Mouse (Mus musculus) heart, embryonic 11.5 days (tissue): ENCODE measurements around the gene Dennd4b. TPM values are rescaled to one million over a fixed set of nuclear protein-coding genes. Genes with fewer than 3 reads are reported as not detected.

Experiments
- ATAC-seq: fragments of 200-750 bp; cut with Nextera tagmentation; replicated peaks from 2 replicates; pipeline ENCODE4 v1.8.0; 2017; ENCODE audit warnings: moderate library complexity; ENCODE audit not compliant: insufficient number of reproducible peaks, low FRiP score, low TSS enrichment
- H3K27ac ChIP-seq: fragments of 300-500 bp; sonication (generic); 2 replicates; pipeline ENCODE4 v1.5.1; 2014; ENCODE audit warnings: mild to moderate bottlenecking, low read depth, low read length
- H3K27me3 ChIP-seq: fragments of 300-500 bp; sonication (generic); 2 replicates; pipeline ENCODE4 v1.6.1; 2014; ENCODE audit warnings: mild to moderate bottlenecking, low read length, mixed read lengths; ENCODE audit not compliant: control insufficient read depth, insufficient read depth
- H3K36me3 ChIP-seq: fragments of 300-500 bp; sonication (generic); 2 replicates; pipeline ENCODE4 v1.6.1; 2014; ENCODE audit warnings: mild to moderate bottlenecking, low read length, moderate library complexity, mixed read lengths; ENCODE audit not compliant: control insufficient read depth, insufficient read depth
- H3K4me1 ChIP-seq: fragments of 300-500 bp; sonication (generic); 2 replicates; pipeline ENCODE4 v1.6.1; 2014; ENCODE audit warnings: low read length; ENCODE audit not compliant: control insufficient read depth, insufficient read depth
- H3K4me2 ChIP-seq: fragments of 300-500 bp; sonication (generic); 2 replicates; pipeline ENCODE4 v1.6.1; 2014; ENCODE audit warnings: mild to moderate bottlenecking, moderate library complexity
- H3K4me3 ChIP-seq: fragments of 300-500 bp; sonication (generic); 2 replicates; pipeline ENCODE4 v1.5.1; 2014; ENCODE audit warnings: low read depth, low read length
- H3K9ac ChIP-seq: fragments of 300-500 bp; sonication (generic); 2 replicates; pipeline ENCODE4 v1.6.1; 2014; ENCODE audit warnings: mild to moderate bottlenecking, low read depth, low read length, moderate library complexity
- H3K9me3 ChIP-seq: fragments of 300-500 bp; sonication (generic); replicated peaks from 2 replicates; pipeline ENCODE4 v1.6.1; 2016; ENCODE audit warnings: low read length; ENCODE audit not compliant: control insufficient read depth
- WGBS: fragments of 180-500 bp; shearing (Covaris S2); extraction: QIAGEN DNeasy Blood & Tissue Kit; methylation state at CpG from one replicate; pipeline ENCODE4 v1.1.7; 2014; ENCODE audit not compliant: insufficient replicate concordance; 5-methylcytosine and 5-hydroxymethylcytosine counted together
- polyA plus RNA-seq: library from polyadenylated mRNA; unstranded; fragments of >200 nt; fragmentation: Nextera tagmentation; extraction: Ambion mirVana; gene quantifications from 2 replicates; pipeline ENCODE4 v1.2.1, GENCODE M21; 2014

The Dennd4b gene
- 4.1 and 4.4 TPM in 2 replicates for polyA plus RNA-seq

DNA sequence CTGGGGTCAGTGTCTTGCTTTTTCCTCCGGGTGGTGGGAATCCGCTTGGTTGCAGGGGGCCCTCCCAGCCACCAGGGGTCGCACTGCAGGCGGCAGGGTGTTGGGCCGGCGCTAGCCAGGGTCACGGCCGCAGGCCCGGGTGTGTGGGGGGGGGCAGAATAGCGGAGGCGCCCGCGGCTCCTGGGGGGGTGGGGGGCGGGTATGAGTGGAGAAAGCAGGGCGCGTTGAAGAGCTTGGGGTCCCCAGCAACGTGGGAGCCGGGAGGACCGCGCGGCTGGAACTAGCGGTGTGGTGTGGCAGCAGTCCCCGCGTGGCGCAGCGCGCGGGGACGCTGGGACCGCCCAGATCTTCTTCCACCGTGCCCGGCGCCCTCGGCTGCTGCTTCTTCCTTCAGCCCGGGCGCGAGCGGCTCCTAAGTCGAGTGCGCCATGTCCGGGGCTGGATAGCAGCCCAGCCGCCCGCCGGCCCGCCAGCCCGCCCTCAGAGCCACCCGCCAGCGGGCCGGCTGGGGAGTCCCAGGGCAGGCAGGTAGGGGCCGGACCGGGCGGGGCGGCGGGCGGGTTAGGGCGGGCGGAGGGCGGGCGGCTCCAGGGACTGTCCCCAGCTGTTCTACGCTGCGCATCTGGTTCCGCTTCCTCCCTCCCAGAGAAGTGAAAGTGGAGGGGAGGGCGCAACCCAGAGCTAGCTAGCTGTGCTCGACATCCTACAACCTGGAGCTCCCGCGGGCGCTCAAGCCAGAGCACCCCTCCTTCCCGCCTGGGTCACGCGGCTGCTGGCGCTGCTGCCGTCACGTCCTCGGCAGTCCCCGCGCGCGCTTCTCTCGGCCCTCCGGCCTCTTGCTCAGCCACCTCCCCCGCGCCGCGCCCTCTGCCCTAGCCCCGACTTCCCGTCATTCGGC, at the start of gene Dennd4b:
Dennd4b (plus strand) TSS at position 152 of the 898 bp plus-strand sequence.
- WGBS: under 1% methylated on average over 80 of the region's 87 CpGs
- Histone ChIP-seq H3K27me3 (no peaks in the 10 kb centered on the region), H3K4me1 (peaks cover 9% of the 10 kb centered on the region; the same call in 1 of the 2 replicates), H3K27ac (peak within 1 kb of the TSS; percentile 98), H3K4me2 (peak within 1 kb of the TSS; percentile 80), H3K9ac (peak within 1 kb of the TSS; percentile 92), H3K4me3 (peak within 1 kb of the TSS; percentile 80), H3K9me3 (no peaks in the 10 kb centered on the region), H3K36me3 (peaks cover 23% of the 10 kb centered on the region)
- ATAC-seq: peak; percentile 88

DNA sequence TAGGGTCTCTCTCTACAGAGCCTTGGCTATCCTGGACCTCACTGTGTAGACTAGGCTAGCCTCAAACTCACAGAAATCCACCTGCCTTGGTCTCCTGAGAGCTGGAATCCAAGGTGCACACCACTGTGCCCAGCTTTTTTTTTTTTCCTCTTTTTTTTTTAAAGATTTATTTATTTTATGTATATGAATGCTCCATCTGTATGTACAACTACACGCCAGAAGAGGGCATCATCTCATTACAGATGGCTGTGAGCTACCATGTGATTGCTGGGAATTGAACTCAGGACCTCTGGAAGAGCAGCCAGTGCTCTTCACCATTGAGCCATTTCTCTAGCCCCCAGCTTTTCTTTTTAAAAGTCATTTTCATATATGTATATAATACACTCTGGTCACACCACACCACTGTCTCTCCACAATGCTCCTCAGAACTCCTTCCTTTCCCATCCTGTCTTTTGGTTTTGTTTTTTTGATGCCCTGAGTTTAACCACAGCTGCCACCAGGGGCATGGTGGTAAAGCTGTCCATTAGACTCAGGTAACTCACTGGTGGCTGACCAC, 49.1 kb upstream of the Dennd4b start:
- peaks cover 5% of the 10 kb centered on the region; the same call in 1 of the 2 replicates for H3K36me3 ChIP-seq
- H3K9ac ChIP-seq: no peak overlapping the region
- H3K4me3 ChIP-seq: no peak overlapping the region
- no peak for ATAC-seq
- no peaks in the 10 kb centered on the region for H3K27me3 ChIP-seq
- WGBS: 23% methylated on average over 1 of the region's 1 CpGs
- H3K4me2 ChIP-seq: no peak overlapping the region
- no peaks in the 10 kb centered on the region for H3K9me3 ChIP-seq
- H3K4me1 ChIP-seq: peaks cover 14% of the 10 kb centered on the region
- H3K27ac ChIP-seq: no peak overlapping the region

DNA sequence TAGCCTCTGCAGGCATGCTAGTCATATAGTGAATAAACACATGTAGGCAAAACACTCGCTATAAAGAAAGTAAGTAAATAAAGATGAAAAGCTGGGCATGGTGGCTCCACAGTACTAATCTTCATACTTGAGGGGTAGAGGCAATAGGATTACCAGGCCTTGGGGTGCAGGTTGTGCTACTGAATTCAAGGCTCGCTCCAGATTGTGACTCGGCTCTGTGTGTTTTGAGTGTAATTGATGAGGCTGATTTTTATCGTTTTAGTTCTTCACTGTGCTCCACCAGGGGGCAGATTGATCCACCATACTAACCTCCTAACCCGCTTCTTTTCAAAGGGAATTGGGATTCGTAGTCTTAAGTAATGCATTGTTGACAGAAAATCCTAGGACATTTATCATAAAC, 44.9 kb upstream of the Dennd4b start:
- Histone ChIP-seq H3K9ac (peak overlapping the region; percentile 73), H3K9me3 (no peaks in the 10 kb centered on the region), H3K27me3 (no peaks in the 10 kb centered on the region), H3K27ac (peak overlapping the region; percentile 77), H3K4me2 (peak overlapping the region; percentile 84), H3K4me3 (peak overlapping the region; percentile 56), H3K4me1 (peaks cover 18% of the 10 kb centered on the region), H3K36me3 (peaks cover 9% of the 10 kb centered on the region; the same call in 1 of the 2 replicates)
- 14% methylated on average over 6 of the region's 6 CpGs for WGBS
- no peak for ATAC-seq

DNA sequence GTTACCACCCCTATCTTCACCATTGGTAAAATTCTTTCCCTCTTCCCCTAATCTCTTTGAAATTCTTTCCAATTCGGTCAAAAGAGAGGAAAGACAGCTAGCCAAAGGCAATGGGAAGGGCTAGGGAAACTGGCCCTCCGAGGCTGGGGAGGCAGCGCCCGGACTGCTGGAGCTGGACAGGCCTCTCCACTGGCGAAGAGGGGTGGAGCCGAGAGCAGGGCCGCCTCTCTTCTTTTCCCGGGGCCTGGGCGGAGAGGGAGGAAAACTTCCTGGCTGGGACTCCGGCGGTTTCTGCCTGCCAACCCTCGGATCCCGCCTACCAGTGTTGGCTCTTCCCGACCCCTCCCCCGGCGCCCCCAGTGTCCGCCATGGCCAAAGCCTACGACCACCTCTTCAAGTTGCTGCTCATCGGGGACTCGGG, 44.4 kb upstream of the Dennd4b start:
- Histone ChIP-seq H3K9me3 (no peaks in the 10 kb centered on the region), H3K4me3 (peak overlapping the region; percentile 56), H3K4me1 (peaks cover 18% of the 10 kb centered on the region), H3K36me3 (peaks cover 12% of the 10 kb centered on the region; the same call in 1 of the 2 replicates), H3K4me2 (peak overlapping the region; percentile 84), H3K27ac (peak overlapping the region; percentile 77), H3K9ac (peak overlapping the region; percentile 73), H3K27me3 (no peaks in the 10 kb centered on the region)
- peak; percentile 72 for ATAC-seq
- WGBS: 1% methylated on average over 19 of the region's 20 CpGs

DNA sequence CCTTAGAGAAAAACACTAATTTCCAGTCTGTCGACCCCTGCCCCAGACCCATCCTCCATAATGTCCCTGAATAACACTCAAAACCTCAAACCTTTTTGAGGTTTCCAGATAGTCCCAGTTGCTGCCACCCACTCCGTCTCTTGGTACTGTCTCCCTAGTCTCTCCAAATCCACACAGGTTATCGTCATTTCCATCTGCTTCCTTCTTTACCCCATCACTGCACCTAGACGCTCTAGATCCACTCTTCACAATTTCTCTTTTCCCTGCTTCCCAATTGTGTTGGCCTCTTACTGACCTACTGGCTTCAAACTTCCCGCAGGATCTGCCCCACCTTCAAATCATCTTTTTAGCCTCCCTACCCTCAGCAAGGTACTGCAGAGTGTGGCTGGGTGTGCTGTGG, 43.9 kb upstream of the Dennd4b start:
- no peaks in the 10 kb centered on the region for H3K9me3 ChIP-seq
- no peaks in the 10 kb centered on the region for H3K27me3 ChIP-seq
- peak overlapping the region; percentile 77 for H3K27ac ChIP-seq
- H3K9ac ChIP-seq: peak overlapping the region; percentile 73
- ATAC-seq: no peak
- H3K4me1 ChIP-seq: peaks cover 18% of the 10 kb centered on the region
- H3K36me3 ChIP-seq: peaks cover 17% of the 10 kb centered on the region
- 14% methylated on average over 5 of the region's 5 CpGs for WGBS
- H3K4me2 ChIP-seq: peak overlapping the region; percentile 84
- H3K4me3 ChIP-seq: peak overlapping the region; percentile 56

DNA sequence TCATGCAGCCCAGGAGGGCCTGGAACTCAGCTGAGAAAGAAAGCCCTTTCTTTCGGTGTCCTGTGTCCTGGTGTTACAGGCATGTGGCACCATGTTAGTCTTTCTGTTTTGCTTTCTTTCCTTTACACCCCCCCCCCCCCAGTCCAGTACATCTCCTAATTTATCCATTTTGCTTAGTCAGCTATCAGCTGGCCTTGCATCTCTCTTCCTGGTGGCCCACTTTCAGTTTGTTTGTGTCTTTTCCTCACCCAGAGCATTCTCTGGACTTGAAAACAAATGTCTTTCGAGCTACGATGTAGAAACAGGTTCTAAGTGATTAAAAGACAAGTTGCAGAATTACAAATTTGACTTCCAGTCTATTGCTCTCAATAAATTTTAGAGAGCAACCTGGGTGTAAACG, 42.5 kb upstream of the Dennd4b start:
- 80% methylated on average over 4 of the region's 4 CpGs for WGBS
- Histone ChIP-seq H3K4me3 (no peak overlapping the region), H3K27me3 (no peaks in the 10 kb centered on the region), H3K27ac (no peak overlapping the region), H3K9ac (no peak overlapping the region), H3K36me3 (peaks cover 17% of the 10 kb centered on the region), H3K4me2 (0 out of 2 replicates have a peak overlapping the region, but pooled peaks have one; percentile 84), H3K4me1 (peaks cover 18% of the 10 kb centered on the region), H3K9me3 (no peaks in the 10 kb centered on the region)
- no peak for ATAC-seq

DNA sequence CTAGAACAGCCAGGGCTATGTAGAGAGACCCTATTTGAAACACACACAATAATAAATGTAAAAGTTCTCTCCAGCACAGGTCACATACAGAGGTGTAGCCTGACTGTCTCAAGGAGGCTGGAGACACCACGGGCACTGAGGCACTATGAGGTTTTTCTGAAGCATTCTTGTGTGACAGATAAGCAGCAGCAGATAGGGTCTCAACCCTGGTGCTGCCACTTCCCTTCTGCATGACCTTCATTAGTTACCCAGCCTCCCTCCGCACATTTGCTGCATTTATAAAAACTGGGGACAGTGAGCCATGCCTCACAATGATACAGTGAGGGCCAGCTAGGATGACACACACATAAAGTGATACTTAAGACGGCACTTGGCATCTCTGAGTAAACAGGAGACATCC, 42.0 kb upstream of the Dennd4b start:
- ATAC-seq: no peak
- H3K36me3 ChIP-seq: peaks cover 17% of the 10 kb centered on the region
- peaks cover 18% of the 10 kb centered on the region for H3K4me1 ChIP-seq
- no peak overlapping the region for H3K4me2 ChIP-seq
- no peaks in the 10 kb centered on the region for H3K27me3 ChIP-seq
- no peak overlapping the region for H3K9ac ChIP-seq
- WGBS: 38% methylated on average over 3 of the region's 3 CpGs
- no peak overlapping the region for H3K27ac ChIP-seq
- no peak overlapping the region for H3K4me3 ChIP-seq
- no peaks in the 10 kb centered on the region for H3K9me3 ChIP-seq

DNA sequence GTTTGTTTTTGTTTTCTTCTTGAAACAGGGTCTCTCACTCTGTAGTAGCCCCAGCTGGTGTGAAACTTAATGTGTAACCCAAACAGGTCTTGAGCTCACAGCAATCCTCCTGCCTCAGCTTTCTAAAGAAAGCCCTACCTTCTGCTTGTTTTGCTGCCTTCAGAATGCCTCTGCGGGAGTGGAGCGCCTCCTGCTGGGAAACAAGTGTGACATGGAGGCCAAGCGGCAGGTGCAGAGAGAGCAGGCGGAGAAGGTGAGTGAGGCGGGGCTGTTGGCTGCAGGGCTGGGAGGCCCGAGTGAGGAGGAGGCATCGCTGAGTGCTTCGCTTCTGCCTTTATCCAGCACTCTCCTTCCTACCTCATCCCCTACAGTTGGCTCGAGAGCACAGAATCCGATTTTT, 40.7 kb upstream of the Dennd4b start:
- Histone ChIP-seq H3K36me3 (peaks cover 17% of the 10 kb centered on the region), H3K9me3 (no peaks in the 10 kb centered on the region)
- WGBS: 68% methylated on average over 10 of the region's 10 CpGs

More for the DNA sequence above, 40.7 kb upstream of the Dennd4b start:
- ATAC-seq: no peak
- Histone ChIP-seq H3K9ac (no peak overlapping the region), H3K4me3 (no peak overlapping the region), H3K4me1 (peaks cover 18% of the 10 kb centered on the region), H3K4me2 (no peak overlapping the region), H3K27me3 (no peaks in the 10 kb centered on the region), H3K27ac (no peak overlapping the region)
